9 mouse cellular contexts compared by ENCODE assay signal in genomic region chr15:78354958-78355357, GRCm38 (mm10). TPM values are rescaled to one million over a fixed set of nuclear protein-coding genes. Genes with fewer than 3 reads are reported as not detected.
A peak's percentile ranks its signal among the peaks of the same experiment; 100 is the strongest.
DNase-seq lines count a peak whose midpoint lies in the region; ATAC-seq and TF ChIP-seq lines count a peak whose summit lies in the region.
"Had no signal": no experiment of that assay in that cellular context is flagged by ENCODE, and none has a peak within 500 bp of the region (broad histone marks: within the 10 kb centered on the region; RNA-seq: fewer than 3 reads in every experiment).

No protein-coding gene starts in this region.

- no peak overlapping the region for H3K9ac ChIP-seq in kidney, embryonic 16.5 days (replicated peaks; ENCODE audit: low read length)
- H3K9ac ChIP-seq: limb, embryonic 15.5 days had no signal

- intact Hi-C loops in left cerebral cortex, postnatal 25 days (cut with DNase I): loop anchor here (1.0 to 10.0 kb wide), 2 partner anchors 67 to 190 kb away; partner anchors contain the start of gene Sstr3

- no peak for TF ChIP-seq POLR2A in kidney, adult 2 months (IDR thresholded peaks at IDR 0.05; ENCODE audit: low read depth, low read length)

- DNase-seq in CD4-positive, CD25-positive, alpha-beta regulatory T cell, adult 2 months (ENCODE audit: low read depth, low spot score): peak; percentile 75
- peak; percentile 54 for DNase-seq in kidney, adult 2 months
- DNase-seq in T-cell, adult 2 months (ENCODE audit: low spot score): peak; percentile 6
- peak; percentile 56 for DNase-seq in embryo, embryonic 11 days
- peak; percentile 48 to 76 for DNase-seq in left cerebral cortex, postnatal 25 days (ENCODE audit: low spot score in 2 of 2)
- peak; percentile 36 to 37 for DNase-seq in right cerebral cortex, postnatal 36 days (ENCODE audit: low spot score in 2 of 2)

- no peak for ATAC-seq in CD4-positive, CD25-positive, alpha-beta regulatory T cell, adult 4 months
- ATAC-seq in kidney, embryonic 16.5 days (ENCODE audit: low FRiP score, low TSS enrichment): no peak

- no peaks in the 10 kb centered on the region for H3K9me3 ChIP-seq in kidney, embryonic 16.5 days (ENCODE audit: low read length)
- H3K9me3 ChIP-seq: limb, embryonic 15.5 days had no signal

- no peaks in the 10 kb centered on the region for H3K4me1 ChIP-seq in kidney, adult 2 months (ENCODE audit: control insufficient read depth, insufficient read depth, low read length)
- no peaks in the 10 kb centered on the region for H3K4me1 ChIP-seq in kidney, embryonic 16.5 days (ENCODE audit: insufficient read depth, low read length)
- H3K4me1 ChIP-seq: limb, embryonic 15.5 days had no signal

- no peaks in the 10 kb centered on the region for H3K36me3 ChIP-seq in kidney, adult 2 months (ENCODE audit: control insufficient read depth, insufficient read depth, low read length)
- H3K36me3 ChIP-seq in kidney, embryonic 16.5 days (ENCODE audit: insufficient read depth, low read length): no peaks in the 10 kb centered on the region
- H3K36me3 ChIP-seq: limb, embryonic 15.5 days had no signal

- H3K27me3 ChIP-seq in kidney, adult 2 months (replicated peaks; ENCODE audit: control insufficient read depth, insufficient read depth, low read length): no peaks in the 10 kb centered on the region
- no peaks in the 10 kb centered on the region for H3K27me3 ChIP-seq in kidney, embryonic 16.5 days (ENCODE audit: insufficient read depth, low read length)
- H3K27me3 ChIP-seq: limb, embryonic 15.5 days had no signal

- 0% methylated on average over 1 of the region's 1 CpGs for WGBS in kidney, adult 2 months
- 0% methylated on average over 1 of the region's 1 CpGs for WGBS in kidney, embryonic 16.5 days

- no peak overlapping the region for H3K4me2 ChIP-seq in kidney, embryonic 16.5 days (replicated peaks; ENCODE audit: low read depth, low read length)
- H3K4me2 ChIP-seq: limb, embryonic 15.5 days had no signal

- no peak overlapping the region for H3K4me3 ChIP-seq in kidney, adult 2 months (ENCODE audit: insufficient read depth, low read depth, low read length)
- no peak overlapping the region for H3K4me3 ChIP-seq in kidney, embryonic 16.5 days (ENCODE audit: low read length)
- H3K4me3 ChIP-seq: limb, embryonic 15.5 days had no signal

- no peak overlapping the region for H3K27ac ChIP-seq in kidney, adult 2 months (ENCODE audit: insufficient read depth, low read depth, low read length)
- no peak overlapping the region for H3K27ac ChIP-seq in kidney, embryonic 16.5 days (ENCODE audit: low read length)
- H3K27ac ChIP-seq: limb, embryonic 15.5 days had no signal

- peak; percentile 69 for TF ChIP-seq CTCF in kidney, adult 2 months (conservative IDR thresholded peaks at IDR 0.05; ENCODE audit: insufficient read depth, insufficient read length, low read depth, low read length)

RNA-seq across cellular contexts. Expression of gene Csf2rb, which starts 29.4 kb away (rescaled TPM):
- under 1 TPM; 0.08 to 0.63 TPM for polyA plus RNA-seq in CD4-positive, CD25-positive, alpha-beta regulatory T cell, adult 4 months (2017; shearing (Covaris generic))
- polyA plus RNA-seq in kidney, adult 2 months (2012; rRNA removed): 3.0 and 7.3 TPM in 2 replicates
- 1.3 TPM in 2 replicates for polyA plus RNA-seq in kidney, embryonic 16.5 days (2015; fragmentation: Nextera tagmentation; extraction: Ambion mirVana)
- total RNA-seq in left cerebral cortex, postnatal 25 days (2021): 1 to 10 TPM in 1 of 2 experiments, under 1 TPM in 1; 0.89 to 2.5 TPM

RNA-seq across cellular contexts. Expression of gene Tex33, which starts 40.8 kb away (rescaled TPM):
- not detected for polyA plus RNA-seq in CD4-positive, CD25-positive, alpha-beta regulatory T cell, adult 4 months (2017; shearing (Covaris generic))
- polyA plus RNA-seq in kidney, adult 2 months (2012; rRNA removed): 0.41 and 0.48 TPM in 2 replicates
- polyA plus RNA-seq in kidney, embryonic 16.5 days (2015; fragmentation: Nextera tagmentation; extraction: Ambion mirVana): not detected in 2 replicates
- not detected for total RNA-seq in left cerebral cortex, postnatal 25 days (2021)
- polyA plus RNA-seq: limb, embryonic 15.5 days had no signal

RNA-seq across cellular contexts. Expression of gene Csf2rb2, which starts 49.4 kb away (rescaled TPM):
- under 1 TPM in 1 of 2 experiments, not detected in 1; 0.12 TPM for polyA plus RNA-seq in CD4-positive, CD25-positive, alpha-beta regulatory T cell, adult 4 months (2017; shearing (Covaris generic))
- polyA plus RNA-seq in kidney, adult 2 months (2012; rRNA removed): 1.4 and 7.1 TPM in 2 replicates
- 0.12 and 0.19 TPM in 2 replicates for polyA plus RNA-seq in kidney, embryonic 16.5 days (2015; fragmentation: Nextera tagmentation; extraction: Ambion mirVana)
- under 1 TPM; 0.60 to 0.69 TPM for total RNA-seq in left cerebral cortex, postnatal 25 days (2021)

RNA-seq across cellular contexts. Expression of gene Tst, which starts 50.7 kb away (rescaled TPM):
- polyA plus RNA-seq in CD4-positive, CD25-positive, alpha-beta regulatory T cell, adult 4 months (2017; shearing (Covaris generic)): 1 to 10 TPM; 1.6 to 2.8 TPM
- polyA plus RNA-seq in kidney, adult 2 months (2012; rRNA removed): 151 and 161 TPM in 2 replicates
- 64.4 and 76.4 TPM in 2 replicates for polyA plus RNA-seq in kidney, embryonic 16.5 days (2015; fragmentation: Nextera tagmentation; extraction: Ambion mirVana)
- total RNA-seq in left cerebral cortex, postnatal 25 days (2021): 10 to 100 TPM; 33.3 to 33.4 TPM

RNA-seq across cellular contexts. Expression of gene Mpst, which starts 51.3 kb away (rescaled TPM):
- 1 to 10 TPM; 1.2 to 5.7 TPM for polyA plus RNA-seq in CD4-positive, CD25-positive, alpha-beta regulatory T cell, adult 4 months (2017; shearing (Covaris generic))
- 270 and 419 TPM in 2 replicates for polyA plus RNA-seq in kidney, adult 2 months (2012; rRNA removed)
- polyA plus RNA-seq in kidney, embryonic 16.5 days (2015; fragmentation: Nextera tagmentation; extraction: Ambion mirVana): 3.2 and 5.3 TPM in 2 replicates
- 10 to 100 TPM; 32.2 to 33.6 TPM for total RNA-seq in left cerebral cortex, postnatal 25 days (2021)

Comparison
In these comparisons a context has a peak if more than half of its experiments do, and no peak if none do; other contexts are left out.
1. DNase-seq: peak in every context shown above with its lines; median percentile 75 in CD4-positive, CD25-positive, alpha-beta regulatory T cell, adult 2 months; 62 in left cerebral cortex, postnatal 25 days; 56 in embryo, embryonic 11 days; 54 in kidney, adult 2 months; 36 in right cerebral cortex, postnatal 36 days; 6 in T-cell, adult 2 months.